Mouse (Mus musculus): ENCODE data around the gene Pxn. TPM values are rescaled to one million over a fixed set of nuclear protein-coding genes. Genes with fewer than 3 reads are reported as not detected.
A peak's percentile ranks its signal among the peaks of the same experiment; 100 is the strongest.
"Not testable (repeated sequence)": the region's sequence is repeated elsewhere in the genome, so short reads cannot be mapped to it uniquely, and the experiment has no call there.

Pxn gene
- total RNA-seq, 4 experiments from 2014 or later, result 38.1 to 45.8 (median 40.2) TPM

DNA sequence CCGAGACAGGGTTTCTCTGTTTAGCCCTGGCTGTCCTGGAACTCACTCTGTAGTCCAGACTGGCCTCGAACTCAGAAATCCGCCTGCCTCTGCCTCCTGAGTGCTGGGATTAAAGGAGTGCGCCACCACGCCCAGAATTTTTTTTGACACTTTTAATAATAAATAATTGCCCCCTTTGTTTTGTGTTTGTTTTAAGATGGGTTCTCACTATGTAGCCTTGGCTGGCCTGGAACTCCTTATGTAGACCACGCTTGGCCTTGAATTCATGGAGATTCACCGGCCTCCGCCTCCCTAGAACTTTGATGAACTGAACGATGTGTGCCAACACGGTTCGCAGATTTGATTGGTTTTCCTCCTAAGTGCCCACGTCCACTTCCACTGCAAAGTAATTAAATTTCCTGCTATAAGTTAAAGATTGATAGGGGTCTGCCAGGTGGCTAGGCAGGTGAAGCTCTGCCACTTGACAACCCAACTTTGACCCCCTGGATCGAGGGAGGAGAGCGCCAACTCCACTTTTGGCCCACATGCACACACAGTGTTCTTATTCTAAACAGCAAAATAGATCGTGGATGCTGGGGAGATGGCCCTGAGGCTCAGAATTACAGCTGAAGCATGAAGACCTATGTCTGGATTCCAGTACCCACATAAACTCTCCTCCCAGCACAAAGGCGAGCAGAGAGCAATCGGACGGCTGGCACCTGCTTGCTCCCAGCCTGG is 20.8 kb upstream of the Pxn start:
- DNase-seq (ENCODE audit: low spot score in 2 of 2), result no peak

DNA sequence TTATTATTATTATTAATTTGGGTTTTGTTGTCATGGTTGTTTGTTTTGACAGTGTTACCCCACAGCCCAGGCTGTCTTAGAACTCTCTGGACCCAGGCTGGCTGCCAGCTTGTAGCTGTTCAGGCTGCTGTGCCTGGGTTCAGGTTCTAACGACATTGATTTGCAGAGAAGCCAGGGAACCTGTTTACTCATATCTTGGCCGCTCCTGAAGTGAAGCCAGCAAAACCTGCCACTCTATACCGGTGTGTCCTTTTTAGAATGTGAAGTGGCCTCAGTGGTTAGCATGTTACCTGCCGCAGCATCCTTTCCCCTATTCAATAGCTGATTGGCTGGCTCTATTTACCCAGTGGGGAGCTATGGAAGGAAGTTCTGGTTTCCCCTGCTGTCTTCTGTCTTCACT is 19.8 kb upstream of the Pxn start:
- DNase-seq (ENCODE audit: low spot score in 2 of 2), result no peak

DNA sequence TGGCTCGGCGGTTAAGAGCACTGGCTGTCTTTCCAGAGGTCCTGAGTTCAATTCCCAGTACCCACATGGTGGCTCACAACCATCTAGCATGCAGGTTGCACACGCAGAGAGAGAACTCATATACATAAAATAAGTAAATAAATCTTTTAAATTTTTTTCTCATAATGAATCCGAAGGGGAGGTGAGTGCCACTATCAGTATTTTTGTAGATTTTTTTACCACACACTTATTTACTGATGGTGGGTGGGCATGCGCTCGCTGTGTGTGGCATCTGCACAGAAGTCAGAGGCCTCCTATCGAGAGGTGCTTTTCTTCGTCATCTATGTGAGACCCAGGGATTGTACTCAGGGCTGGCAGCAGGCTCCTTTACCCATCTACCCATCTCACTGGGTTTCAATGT is 19.1 kb upstream of the Pxn start:
- no peak for DNase-seq (ENCODE audit: low spot score in 2 of 2)

DNA sequence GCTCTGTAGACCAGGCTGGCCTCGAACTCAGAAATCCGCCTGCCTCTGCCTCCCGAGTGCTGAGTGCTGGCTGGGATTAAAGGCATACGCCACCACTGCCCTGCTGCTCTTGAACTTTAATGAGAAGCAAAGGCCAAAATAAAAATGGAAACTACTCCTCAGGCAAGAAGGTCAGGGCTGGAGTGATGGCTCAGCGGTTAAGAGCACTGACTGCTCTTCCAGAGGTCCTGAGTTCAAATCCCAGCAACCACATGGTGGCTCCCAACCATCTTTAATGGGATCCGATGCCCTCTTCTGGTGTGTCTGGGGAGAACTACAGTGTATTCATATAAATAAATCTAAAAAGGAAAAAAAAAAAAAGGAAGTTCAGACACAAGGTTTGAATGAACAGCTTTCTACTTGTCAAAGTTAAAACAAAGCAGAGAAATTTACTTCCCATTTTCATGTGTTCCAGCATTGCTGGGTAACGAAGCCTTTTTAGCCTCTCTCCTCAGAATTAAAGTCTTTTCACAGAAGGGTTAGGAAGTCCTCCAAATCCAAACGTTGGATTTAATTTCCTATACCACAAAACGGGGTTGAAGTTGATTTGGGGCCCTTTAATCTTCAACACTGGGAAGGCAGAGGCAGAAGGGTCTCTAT is 18.4 kb upstream of the Pxn start:
- no peak for DNase-seq (ENCODE audit: low spot score in 2 of 2)

DNA sequence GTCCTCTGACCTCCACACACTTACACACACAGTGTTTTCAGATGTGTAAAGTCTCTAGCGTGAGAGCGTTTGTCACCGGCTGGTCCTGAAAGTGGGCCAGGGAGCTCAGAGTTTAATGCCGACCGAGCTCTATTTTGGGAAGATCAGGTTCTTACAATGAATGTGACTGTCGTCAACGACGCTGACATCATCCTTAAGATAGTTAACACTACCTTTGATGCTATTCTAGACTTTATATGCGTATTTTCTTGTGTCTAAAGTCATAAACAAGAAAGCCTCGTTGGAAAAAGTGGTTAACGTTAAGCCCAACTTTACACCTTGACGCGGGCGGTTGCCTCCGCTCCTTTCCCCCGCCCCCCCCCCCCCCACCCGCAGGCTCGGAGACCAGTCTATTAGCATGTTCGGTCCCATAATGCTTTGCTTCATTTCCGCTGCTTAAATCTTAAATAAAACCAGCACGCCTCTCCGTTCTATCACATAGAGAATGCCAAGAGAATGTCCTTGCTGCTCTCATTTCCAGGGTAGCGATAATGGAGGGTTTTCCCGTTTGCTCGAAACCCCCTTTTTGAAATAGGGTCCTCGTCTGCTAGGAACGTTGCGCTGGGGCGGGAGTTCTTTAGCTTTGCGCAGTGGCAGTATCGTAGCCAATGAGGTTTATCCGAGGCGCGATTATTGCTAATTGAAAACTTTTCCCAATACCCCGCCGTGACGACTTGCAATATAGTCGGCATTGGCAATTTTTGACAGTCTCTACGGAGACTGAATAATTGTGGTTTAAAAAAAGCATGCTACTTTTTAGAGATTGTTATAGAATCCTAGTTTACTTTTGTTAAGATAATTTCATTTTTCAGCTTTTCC is 17.4 kb upstream of the Pxn start:
- peak; percentile 75 to 83 for DNase-seq (ENCODE audit: low spot score in 2 of 2)

DNA sequence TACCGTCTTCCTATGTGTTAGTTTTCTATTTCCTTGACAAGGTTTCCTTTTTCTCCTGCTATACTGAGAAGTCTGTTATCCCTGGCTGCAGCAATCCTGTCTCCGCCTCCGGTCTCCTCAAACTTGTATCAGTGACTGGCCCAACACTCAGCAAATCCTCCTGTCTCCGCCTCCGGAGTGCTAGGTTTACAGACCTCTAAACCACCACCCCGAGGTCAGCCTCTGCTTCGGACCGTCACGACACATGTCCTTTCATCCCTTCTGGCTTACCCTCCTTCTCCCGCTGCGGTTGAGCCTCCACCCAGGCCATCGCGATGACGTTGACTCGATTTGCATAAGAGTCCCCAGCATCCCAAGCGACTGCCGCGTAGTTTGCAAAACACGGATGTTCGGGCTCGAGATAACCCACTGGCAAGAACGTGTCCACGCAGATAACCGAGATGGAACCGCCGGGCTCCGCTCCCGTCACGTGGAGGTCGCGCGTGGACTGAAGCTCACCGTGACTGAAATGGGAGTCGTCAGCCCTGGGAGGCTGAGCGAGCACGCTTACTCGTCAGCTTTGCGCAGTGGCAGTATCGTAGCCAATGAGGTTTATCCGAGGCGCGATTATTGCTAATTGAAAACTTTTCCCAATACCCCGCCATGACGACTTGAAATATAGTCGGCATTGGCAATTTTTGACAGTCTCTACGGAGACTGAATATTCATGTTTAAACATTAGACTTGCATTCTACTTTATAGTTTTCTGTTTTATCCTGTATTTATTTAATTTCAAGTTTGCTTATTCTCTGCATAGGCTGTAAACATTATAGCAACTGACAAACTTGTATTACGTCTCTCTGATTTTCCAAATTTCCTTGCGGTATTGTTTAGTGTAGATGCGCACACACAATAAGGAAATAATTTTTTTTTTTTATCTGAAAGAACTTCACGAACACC is 16.5 kb upstream of the Pxn start:
- peak; percentile 87 to 90 for DNase-seq (ENCODE audit: low spot score in 2 of 2)

DNA sequence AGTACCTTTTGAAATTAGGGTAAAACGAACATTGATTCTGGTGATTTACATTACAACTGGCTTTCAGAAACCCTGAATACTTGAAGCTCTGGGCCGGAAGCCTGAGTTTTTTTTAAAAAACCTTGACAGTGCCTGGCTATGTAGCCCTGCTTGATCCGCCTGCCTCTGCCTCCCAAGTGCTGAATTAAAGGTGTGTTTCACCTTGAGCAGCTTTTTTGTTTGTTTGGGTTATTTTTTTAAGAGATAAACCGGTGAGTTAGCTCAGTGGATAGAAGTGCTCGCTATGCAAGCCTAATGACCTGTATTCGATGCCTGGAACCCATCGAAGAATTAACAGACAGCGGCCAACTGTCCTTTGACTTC is 15.9 kb upstream of the Pxn start:
- DNase-seq (ENCODE audit: low spot score in 2 of 2), result no peak

DNA sequence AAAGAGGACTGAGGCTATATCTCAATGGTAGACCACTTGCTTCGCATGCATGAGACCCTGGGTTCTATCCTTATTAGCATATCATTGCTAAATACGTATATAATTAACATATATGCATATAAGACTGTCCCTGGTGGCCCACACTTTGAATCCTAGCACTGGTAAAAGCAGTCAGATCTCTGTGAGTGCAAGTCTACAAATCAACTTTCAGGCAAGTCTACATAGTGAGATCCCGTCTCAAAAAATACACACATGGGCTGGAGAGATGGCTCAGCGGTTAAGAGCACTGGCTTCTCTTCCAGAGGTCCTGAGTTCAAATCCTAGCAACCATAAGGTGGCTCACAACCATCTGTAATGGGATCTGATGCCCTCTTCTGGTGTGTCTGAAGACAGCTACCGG is 15.4 kb upstream of the Pxn start:
- DNase-seq (ENCODE audit: low spot score in 2 of 2), result no peak

DNA sequence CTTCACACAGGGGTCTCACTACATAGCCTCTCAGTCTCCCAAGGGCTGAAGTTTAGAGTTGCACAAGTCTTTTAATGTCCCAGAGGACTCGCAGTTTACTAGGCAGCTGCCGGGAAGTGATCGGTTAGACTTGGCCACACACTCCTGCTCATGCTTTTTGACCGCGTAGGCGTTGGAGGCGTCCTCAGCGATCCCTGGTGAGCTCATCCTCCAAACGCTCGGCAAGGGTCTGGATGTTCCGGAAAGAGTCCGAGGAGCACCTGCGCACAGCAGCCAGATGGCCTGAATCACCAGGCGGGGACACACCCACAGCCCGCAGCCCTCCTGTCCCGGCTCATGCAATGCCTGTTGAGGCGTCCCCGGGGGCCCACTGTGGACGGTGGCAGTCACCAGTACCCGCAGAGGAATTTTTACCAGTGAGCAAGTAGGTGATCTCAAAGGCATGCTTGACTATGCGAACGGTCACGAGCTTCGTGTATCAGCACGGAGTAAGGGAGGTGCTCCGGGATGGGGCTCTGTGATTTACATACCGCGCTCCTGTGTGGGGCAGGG is 14.6 kb upstream of the Pxn start:
- DNase-seq (ENCODE audit: low spot score in 2 of 2), result no peak

DNA sequence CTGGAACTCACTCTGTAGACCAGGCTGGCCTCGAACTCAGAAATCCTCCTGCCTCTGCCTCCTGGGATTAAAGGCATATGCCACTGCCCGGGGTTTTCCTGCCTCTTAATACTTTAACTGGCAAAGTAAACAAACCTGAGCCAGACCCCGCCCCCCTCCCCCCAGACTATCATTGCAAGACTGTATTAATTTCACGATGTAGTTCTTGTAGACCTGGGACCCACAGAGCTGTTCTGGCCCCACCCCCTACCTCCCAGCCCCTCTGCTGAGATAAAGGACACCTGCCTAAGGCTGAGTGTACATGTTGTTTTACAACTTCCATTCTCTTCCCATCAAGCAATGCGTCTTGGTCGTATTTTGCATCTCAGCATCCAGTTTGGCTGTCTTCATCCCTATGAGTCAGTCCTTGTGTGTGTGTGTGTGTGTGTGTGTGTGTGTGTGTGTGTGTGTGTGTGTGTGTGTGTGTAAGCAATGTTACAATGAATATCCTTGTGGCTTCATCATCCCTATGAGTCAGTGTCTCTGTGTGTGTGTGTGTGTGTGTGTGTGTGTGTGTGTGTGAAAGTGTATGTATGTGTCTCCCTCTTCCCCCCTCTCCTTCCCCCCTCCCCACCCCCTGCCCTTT is 13.7 kb upstream of the Pxn start:
- DNase-seq (ENCODE audit: low spot score in 2 of 2), result no peak

DNA sequence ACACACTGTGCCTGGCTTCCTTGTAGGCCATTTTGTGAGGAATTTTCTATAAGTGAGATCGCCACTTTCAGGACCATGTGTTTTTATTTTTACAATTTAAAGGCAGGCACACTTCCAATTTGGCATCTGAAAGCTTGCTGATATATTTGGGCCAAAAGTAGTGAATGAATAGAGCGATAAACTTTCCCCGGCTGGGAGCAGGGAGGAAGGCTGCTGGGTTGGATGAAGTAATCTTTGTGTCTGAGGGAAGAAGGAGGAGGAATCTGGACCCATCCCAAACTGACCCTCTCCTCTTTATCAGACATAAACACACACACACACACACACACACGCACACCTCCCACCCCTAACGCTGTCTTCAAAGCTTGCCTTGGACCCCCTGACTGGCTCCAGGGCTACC is 13.0 kb upstream of the Pxn start:
- DNase-seq (ENCODE audit: low spot score in 2 of 2), result no peak

DNA sequence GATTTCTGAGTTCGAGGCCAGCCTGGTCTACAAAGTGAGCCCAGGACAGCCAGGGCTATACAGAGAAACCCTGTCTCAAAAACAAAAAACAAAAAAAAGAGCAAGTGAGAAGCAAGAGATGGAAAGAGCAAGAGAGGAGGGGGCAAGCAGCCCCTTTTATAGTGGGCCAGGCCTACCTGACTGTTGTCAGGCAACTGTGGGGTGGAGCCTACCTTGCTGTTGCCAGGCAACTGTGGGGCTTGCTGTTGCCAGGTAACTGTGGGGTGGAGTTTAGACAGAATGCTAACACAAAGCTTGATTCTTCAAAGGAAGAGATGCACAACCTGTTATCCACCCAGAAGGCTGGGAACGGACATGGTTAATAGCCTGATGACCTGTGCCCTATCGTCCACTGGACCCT is 10.9 kb upstream of the Pxn start:
- not testable (repeated sequence) for DNase-seq (ENCODE audit: low spot score in 2 of 2)

DNA sequence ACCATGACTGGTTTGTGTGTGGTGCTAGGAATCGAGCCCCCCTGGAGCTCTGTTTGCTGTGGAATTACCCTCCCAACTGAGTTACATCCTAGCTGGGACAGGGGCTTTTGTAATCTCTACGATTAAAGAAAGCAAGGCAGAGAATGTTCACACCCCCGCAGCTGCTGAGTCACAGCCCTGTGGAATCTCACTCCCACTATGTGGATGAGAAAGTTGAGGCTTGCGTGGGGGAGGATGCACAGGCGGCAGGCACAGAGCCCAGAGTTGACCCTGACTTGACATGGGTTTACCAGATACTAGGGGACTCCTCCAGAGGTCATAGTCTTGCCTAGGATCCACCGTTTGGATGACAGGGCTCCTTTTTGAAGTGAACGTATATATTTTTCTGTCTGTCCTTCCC is 9.4 kb upstream of the Pxn start:
- DNase-seq (ENCODE audit: low spot score in 2 of 2), result no peak

DNA sequence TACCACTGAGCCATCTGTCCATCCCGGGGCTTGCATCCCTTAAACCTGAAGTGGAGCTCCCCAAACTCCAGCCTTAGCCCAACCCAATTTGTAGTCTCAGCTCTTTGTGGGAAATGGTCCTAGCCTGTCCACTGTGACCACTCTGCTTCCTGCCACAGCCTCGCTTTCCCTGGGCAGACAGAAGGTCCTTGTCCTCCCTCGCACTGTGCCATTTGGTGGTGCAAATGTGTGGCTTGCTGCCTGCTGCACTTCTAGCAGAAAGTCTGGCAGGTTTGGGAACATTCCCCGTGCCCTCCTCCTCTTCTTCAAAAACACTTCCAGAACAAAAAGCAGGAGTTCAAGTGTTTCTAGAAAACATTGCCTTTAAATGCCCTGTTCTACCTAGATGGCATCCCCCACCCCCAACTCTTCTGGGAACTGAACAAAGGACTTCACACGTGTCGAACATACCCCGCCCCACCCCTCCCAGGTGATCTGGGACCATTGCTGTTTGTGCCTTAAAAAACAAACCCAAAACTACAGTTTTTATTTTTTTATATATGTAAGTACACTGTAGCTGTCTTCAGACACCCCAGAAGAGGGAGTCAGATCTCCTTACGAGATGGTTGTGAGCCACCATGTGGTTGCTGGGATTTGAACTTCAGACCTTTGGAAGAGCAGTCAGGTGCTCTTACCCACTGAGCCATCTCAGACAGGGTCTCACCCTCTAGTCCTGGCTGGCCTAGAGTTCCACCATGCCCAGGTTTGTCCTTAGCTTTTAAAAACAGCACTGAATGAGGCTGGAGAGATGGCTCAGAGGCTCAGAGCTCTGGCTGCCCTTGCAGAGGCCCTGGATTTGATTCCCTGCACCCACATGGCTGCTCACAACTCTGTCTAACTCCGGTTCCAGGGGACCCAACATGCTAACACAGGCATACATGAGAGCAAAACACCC is 7.9 kb upstream of the Pxn start:
- DNase-seq (ENCODE audit: low spot score in 2 of 2), result no peak

DNA sequence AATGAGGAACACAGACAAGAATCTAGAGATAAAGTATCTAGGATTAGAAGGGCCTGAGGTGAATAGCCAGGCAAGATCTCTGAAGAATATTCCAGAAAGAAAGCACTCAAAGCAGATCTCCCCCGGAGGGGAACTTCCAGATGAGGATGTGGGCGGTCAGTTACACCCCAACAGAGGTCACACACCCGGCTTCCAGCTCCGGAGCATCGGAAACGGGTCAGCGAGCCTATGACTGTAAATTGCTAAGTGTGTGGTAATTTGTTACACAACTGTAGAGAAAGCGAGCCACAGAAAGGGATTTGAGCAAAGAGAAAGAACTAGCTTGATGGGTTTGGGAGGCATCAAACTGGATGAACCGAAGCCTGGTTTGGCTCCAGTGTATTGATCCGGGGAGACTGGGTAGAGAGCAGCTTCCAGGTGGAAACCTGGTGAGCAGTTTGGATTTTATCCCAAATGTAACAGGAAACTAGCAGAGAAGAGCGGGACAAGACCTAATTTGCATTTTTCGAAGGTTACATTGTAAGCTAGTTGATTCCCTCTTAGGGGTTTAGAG is 6.0 kb upstream of the Pxn start:
- no peak for DNase-seq (ENCODE audit: low spot score in 2 of 2)

DNA sequence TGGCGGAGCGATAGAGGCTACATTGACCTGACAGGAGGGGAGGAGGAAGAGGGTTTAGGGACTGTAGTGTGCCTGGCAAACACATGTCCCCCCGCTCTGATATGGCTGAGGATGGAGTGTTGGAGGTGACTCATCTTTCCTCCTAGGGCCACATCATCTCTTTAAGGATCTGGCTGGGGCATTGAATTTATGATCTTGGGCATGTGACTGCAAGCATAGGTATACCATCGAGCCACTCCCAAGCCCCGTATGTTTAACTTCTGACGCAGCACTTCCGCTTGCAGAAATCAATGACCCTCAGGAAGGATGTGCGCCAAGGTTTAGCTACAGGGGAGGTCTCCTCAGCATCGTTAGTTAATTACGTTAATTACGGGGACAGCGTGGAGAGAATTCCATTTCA is 3.4 kb upstream of the Pxn start:
- no peak for DNase-seq (ENCODE audit: low spot score in 2 of 2)

DNA sequence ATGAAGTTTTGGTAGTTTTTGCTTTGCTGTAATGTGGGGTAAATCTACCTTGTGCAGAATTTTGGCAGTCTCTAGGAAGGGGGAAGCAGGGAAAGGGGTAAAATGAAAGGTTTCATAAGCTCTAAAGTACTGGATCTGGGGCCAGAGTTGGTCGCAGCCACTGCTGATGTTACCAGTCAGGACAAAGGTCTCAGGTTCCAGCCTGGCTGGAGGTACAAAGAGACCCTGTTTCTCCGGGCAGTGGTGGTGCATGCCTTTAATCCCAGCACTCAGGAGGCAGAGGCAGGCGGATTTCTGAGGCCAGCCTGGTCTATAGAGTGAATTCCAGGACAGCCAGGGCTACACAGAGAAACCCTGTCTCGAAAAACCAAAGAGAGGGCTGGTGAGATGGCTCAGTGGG is 859 bp upstream of the Pxn start:
- DNase-seq (ENCODE audit: low spot score in 2 of 2), result not testable (repeated sequence)

DNA sequence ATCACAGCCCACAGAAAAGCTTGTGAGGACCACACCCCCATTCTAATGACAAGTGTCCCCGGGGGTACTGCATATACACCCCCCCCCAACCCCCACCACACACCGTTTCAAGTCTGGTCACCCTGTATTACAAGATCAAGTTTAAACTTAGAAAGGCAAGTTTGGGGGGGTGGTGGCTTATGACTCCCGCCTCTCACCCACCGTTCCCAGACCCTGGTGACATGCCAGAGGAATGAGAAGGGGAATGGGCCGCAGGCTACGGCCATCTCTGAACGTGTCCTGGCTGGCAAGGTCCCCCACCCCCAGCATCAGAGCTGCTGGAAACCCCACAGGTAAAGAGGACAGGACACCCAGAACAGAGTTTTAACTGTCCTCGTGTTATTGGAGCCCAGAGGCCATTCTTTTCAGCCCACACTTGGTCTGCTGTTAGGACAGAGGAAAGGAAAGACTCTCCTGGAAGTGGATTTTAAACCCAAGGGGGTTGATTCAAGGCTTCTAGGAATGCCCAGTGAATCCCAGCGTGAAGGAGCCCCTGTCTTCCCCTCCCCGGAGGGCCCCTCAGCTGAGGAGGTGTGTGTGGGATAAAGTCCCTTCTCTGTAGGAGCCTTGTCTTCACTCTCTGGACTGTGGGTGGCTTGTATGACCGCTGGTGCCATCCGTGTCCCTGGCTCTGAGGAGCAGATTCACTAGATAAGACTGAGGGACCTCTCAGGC is 948 bp downstream of the Pxn start:
- DNase-seq (ENCODE audit: low spot score in 2 of 2), result no peak

All from layer of hippocampus, adult 8-10 months (tissue).